Mouse (Mus musculus): ENCODE data around the gene Xndc1.

DNA sequence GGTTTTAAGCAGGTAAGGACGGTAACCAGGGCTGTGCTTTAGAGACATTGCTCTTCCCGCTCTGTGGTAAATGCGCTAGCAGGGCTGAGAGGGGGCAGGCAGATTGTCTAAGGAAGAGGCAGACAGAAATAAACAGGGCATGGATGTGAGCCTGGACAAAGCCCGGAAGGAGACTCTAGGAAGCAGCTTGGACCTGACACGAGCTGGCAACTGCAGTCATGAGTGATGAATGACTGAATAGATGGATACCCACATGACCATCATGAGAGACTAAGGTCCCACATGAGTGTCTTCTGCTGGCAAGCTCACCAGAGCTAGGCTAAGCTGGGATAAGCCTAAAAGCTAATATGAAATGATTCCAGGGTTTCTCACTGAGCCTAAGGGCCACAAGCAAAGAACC is 38.8 kb downstream of the Xndc1 start:
- TF ChIP-seq CTCF (IDR thresholded peaks at IDR 0.05; ENCODE audit: low read depth) (no peak), EP300 (optimal IDR thresholded peaks at IDR 0.05) (no peak)
